Mouse (Mus musculus): ENCODE data around the gene Bag2. TPM values are rescaled to one million over a fixed set of nuclear protein-coding genes. Genes with fewer than 3 reads are reported as not detected.

The Bag2 gene
- polyA plus RNA-seq, 1 experiment, result 18.0 TPM

- H3K27me3 ChIP-seq (replicated peaks; ENCODE audit: control insufficient read depth, insufficient read depth, low read length), result no peaks in the 10 kb centered on the region
- H3K4me3 ChIP-seq (ENCODE audit: insufficient read depth, low read depth, low read length), result no peak overlapping the region
- TF ChIP-seq POLR2A (IDR thresholded peaks at IDR 0.05; ENCODE audit: low read depth, low read length) (no peak), CTCF (conservative IDR thresholded peaks at IDR 0.05; ENCODE audit: insufficient read depth, insufficient read length, low read depth, low read length) (no peak)
- no peak overlapping the region for H3K27ac ChIP-seq (ENCODE audit: insufficient read depth, low read depth, low read length)
- peaks cover 13% of the 10 kb centered on the region; the same call in 1 of the 2 replicates for H3K4me1 ChIP-seq (ENCODE audit: control insufficient read depth, insufficient read depth, low read length)
- H3K36me3 ChIP-seq (ENCODE audit: control insufficient read depth, insufficient read depth, low read length), result peaks cover under 1% of the 10 kb centered on the region; the same call in 1 of the 2 replicates
- 72% methylated on average over 2 of the region's 2 CpGs for WGBS
- DNase-seq, result no peak
Observed at GRCm38 (mm10) chr1:33763826-33764225, 6.2 kb upstream of the Bag2 start.

- TF ChIP-seq CTCF (conservative IDR thresholded peaks at IDR 0.05; ENCODE audit: insufficient read depth, insufficient read length, low read depth, low read length) (no peak), POLR2A (IDR thresholded peaks at IDR 0.05; ENCODE audit: low read depth, low read length) (no peak)
- H3K27ac ChIP-seq (ENCODE audit: insufficient read depth, low read depth, low read length), result no peak overlapping the region
- H3K36me3 ChIP-seq (ENCODE audit: control insufficient read depth, insufficient read depth, low read length), result no peaks in the 10 kb centered on the region
- DNase-seq, result no peak
- no peak overlapping the region for H3K4me3 ChIP-seq (ENCODE audit: insufficient read depth, low read depth, low read length)
- H3K4me1 ChIP-seq (ENCODE audit: control insufficient read depth, insufficient read depth, low read length), result peaks cover 22% of the 10 kb centered on the region; the same call in 1 of the 2 replicates
- no peaks in the 10 kb centered on the region for H3K27me3 ChIP-seq (replicated peaks; ENCODE audit: control insufficient read depth, insufficient read depth, low read length)
- WGBS, result 68% methylated on average over 4 of the region's 4 CpGs
Observed at GRCm38 (mm10) chr1:33758488-33758887, 893 bp upstream of the Bag2 start.

- H3K27me3 ChIP-seq (replicated peaks; ENCODE audit: control insufficient read depth, insufficient read depth, low read length), result no peaks in the 10 kb centered on the region
- TF ChIP-seq POLR2A (IDR thresholded peaks at IDR 0.05; ENCODE audit: low read depth, low read length), result no peak
- no peak for TF ChIP-seq CTCF (conservative IDR thresholded peaks at IDR 0.05; ENCODE audit: insufficient read depth, insufficient read length, low read depth, low read length)
- no peaks in the 10 kb centered on the region for H3K36me3 ChIP-seq (ENCODE audit: control insufficient read depth, insufficient read depth, low read length)
- 2% methylated on average over 14 of the region's 14 CpGs for WGBS
- peak overlapping the region; percentile 76 for H3K4me3 ChIP-seq (ENCODE audit: insufficient read depth, low read depth, low read length)
- H3K4me1 ChIP-seq (ENCODE audit: control insufficient read depth, insufficient read depth, low read length), result peaks cover 24% of the 10 kb centered on the region; the same call in 1 of the 2 replicates
- H3K27ac ChIP-seq (ENCODE audit: insufficient read depth, low read depth, low read length), result peak overlapping the region; percentile 57
- DNase-seq, result peak; percentile 20
Observed at GRCm38 (mm10) chr1:33757033-33757413, 572 bp downstream of the Bag2 start.

- Histone ChIP-seq H3K36me3 (ENCODE audit: control insufficient read depth, insufficient read depth, low read length) (no peaks in the 10 kb centered on the region), H3K4me1 (ENCODE audit: control insufficient read depth, insufficient read depth, low read length) (peaks cover 24% of the 10 kb centered on the region; the same call in 1 of the 2 replicates), H3K27me3 (replicated peaks; ENCODE audit: control insufficient read depth, insufficient read depth, low read length) (no peaks in the 10 kb centered on the region), H3K27ac (ENCODE audit: insufficient read depth, low read depth, low read length) (peak overlapping the region; percentile 57), H3K4me3 (ENCODE audit: insufficient read depth, low read depth, low read length) (peak overlapping the region; percentile 76)
- TF ChIP-seq CTCF (conservative IDR thresholded peaks at IDR 0.05; ENCODE audit: insufficient read depth, insufficient read length, low read depth, low read length), result no peak
- TF ChIP-seq POLR2A (IDR thresholded peaks at IDR 0.05; ENCODE audit: low read depth, low read length), result no peak
- peak; percentile 20 for DNase-seq
- WGBS, result 21% methylated on average over 18 of the region's 18 CpGs
Observed at GRCm38 (mm10) chr1:33756258-33757032, 1.1 kb downstream of the Bag2 start.

GRCm38 (mm10) chr1:33755799-33756198 is 1.8 kb downstream of the Bag2 start:
- Histone ChIP-seq H3K4me3 (ENCODE audit: insufficient read depth, low read depth, low read length) (no peak overlapping the region), H3K27ac (ENCODE audit: insufficient read depth, low read depth, low read length) (peak overlapping the region; percentile 36; the same call in 1 of the 2 replicates), H3K4me1 (ENCODE audit: control insufficient read depth, insufficient read depth, low read length) (peaks cover 24% of the 10 kb centered on the region; the same call in 1 of the 2 replicates), H3K36me3 (ENCODE audit: control insufficient read depth, insufficient read depth, low read length) (no peaks in the 10 kb centered on the region), H3K27me3 (replicated peaks; ENCODE audit: control insufficient read depth, insufficient read depth, low read length) (no peaks in the 10 kb centered on the region)
- WGBS, result 56% methylated on average over 7 of the region's 7 CpGs
- TF ChIP-seq POLR2A (IDR thresholded peaks at IDR 0.05; ENCODE audit: low read depth, low read length), result no peak
- TF ChIP-seq CTCF (conservative IDR thresholded peaks at IDR 0.05; ENCODE audit: insufficient read depth, insufficient read length, low read depth, low read length), result no peak
- DNase-seq, result no peak

DNA sequence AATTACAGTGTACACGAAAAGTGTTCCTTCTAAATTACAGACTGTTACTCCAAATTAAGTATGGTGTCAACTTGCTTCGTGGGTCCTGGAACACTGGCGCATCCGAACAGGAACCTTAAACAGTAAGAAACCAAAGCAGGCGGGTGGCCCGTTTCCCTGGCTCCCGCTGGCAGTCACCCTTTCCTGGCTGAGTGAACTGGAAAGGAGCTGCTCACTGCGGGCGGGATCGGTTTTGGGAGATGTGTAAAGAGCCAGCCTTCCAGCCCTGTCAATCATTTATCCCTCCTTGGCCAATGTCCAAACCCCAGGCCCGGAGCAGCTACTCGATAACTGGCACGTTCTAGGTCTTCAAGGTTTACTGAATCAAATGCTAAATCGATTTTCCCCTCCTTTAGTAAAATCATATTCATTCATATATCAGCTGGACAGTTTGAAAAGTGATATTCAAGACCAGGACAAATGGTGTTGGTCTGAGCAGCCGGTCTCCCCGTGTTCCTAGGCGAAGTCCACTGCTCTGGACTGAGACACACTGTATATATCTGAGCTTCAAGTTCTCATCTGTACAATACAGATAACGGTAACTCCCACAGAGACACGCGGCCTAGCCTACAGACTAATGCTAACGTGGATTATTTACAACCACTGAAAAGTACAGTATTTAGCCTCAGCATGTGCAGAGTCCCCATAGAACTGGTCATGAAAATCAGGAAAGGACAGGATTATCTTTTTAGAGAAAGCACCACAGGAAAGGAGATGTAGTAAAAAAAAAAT is 2.4 kb downstream of the Bag2 start:
- Histone ChIP-seq H3K4me1 (ENCODE audit: control insufficient read depth, insufficient read depth, low read length) (peaks cover 24% of the 10 kb centered on the region; the same call in 1 of the 2 replicates), H3K4me3 (ENCODE audit: insufficient read depth, low read depth, low read length) (no peak overlapping the region), H3K27ac (ENCODE audit: insufficient read depth, low read depth, low read length) (peak overlapping the region; percentile 30), H3K36me3 (ENCODE audit: control insufficient read depth, insufficient read depth, low read length) (no peaks in the 10 kb centered on the region), H3K27me3 (replicated peaks; ENCODE audit: control insufficient read depth, insufficient read depth, low read length) (no peaks in the 10 kb centered on the region)
- no peak for TF ChIP-seq POLR2A (IDR thresholded peaks at IDR 0.05; ENCODE audit: low read depth, low read length)
- no peak for TF ChIP-seq CTCF (conservative IDR thresholded peaks at IDR 0.05; ENCODE audit: insufficient read depth, insufficient read length, low read depth, low read length)
- DNase-seq, result peak; percentile 91
- 42% methylated on average over 21 of the region's 21 CpGs for WGBS

DNA sequence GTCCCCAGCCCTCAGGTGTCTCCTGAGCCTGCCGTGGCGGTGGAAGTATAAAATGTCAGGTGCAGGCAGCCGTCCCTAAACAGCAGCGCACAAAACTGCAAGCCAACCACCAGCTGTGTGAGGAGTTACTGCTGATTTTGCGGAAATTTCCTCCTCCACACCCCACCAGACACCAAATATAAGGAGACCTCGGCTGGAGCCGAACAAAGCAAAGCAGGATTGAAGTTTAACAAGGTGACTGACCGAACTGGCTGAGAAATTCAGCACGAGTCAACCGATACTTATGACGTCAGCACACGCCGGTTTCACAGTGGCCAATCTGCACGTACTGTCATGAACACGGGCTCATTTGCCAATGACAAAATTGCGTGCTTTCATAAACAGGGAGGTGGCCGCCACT is 3.5 kb downstream of the Bag2 start:
- TF ChIP-seq POLR2A (IDR thresholded peaks at IDR 0.05; ENCODE audit: low read depth, low read length) (no peak), CTCF (conservative IDR thresholded peaks at IDR 0.05; ENCODE audit: insufficient read depth, insufficient read length, low read depth, low read length) (no peak)
- Histone ChIP-seq H3K4me1 (ENCODE audit: control insufficient read depth, insufficient read depth, low read length) (peaks cover 24% of the 10 kb centered on the region; the same call in 1 of the 2 replicates), H3K27ac (ENCODE audit: insufficient read depth, low read depth, low read length) (peak overlapping the region; percentile 61; the same call in 1 of the 2 replicates), H3K27me3 (replicated peaks; ENCODE audit: control insufficient read depth, insufficient read depth, low read length) (no peaks in the 10 kb centered on the region), H3K36me3 (ENCODE audit: control insufficient read depth, insufficient read depth, low read length) (no peaks in the 10 kb centered on the region), H3K4me3 (ENCODE audit: insufficient read depth, low read depth, low read length) (peak overlapping the region; percentile 0; the same call in 1 of the 2 replicates)
- 37% methylated on average over 17 of the region's 17 CpGs for WGBS
- DNase-seq, result peak; percentile 74
